Mouse (Mus musculus): ENCODE data around the gene Tada2b. TPM values are rescaled to one million over a fixed set of nuclear protein-coding genes. Genes with fewer than 3 reads are reported as not detected.

Gene Tada2b
- polyA plus RNA-seq (2014; fragmentation: Nextera tagmentation; extraction: Ambion mirVana) = 2.8 and 3.2 TPM in 2 replicates

- H3K4me2 ChIP-seq (ENCODE audit: low read depth, severe bottlenecking) = peak within 1 kb of the TSS; percentile 88
- H3K4me1 ChIP-seq (ENCODE audit: control insufficient read depth, insufficient read depth, low read length) = peaks cover 6% of the 10 kb centered on the region
- H3K9me3 ChIP-seq (ENCODE audit: control insufficient read depth, low read length) = no peaks in the 10 kb centered on the region
- H3K4me3 ChIP-seq (ENCODE audit: low read depth, low read length) = peak within 1 kb of the TSS; percentile 91
- peak; percentile 97 for ATAC-seq (ENCODE audit: insufficient number of reproducible peaks, low FRiP score, low TSS enrichment, low read depth)
- H3K36me3 ChIP-seq (ENCODE audit: control insufficient read depth, insufficient read depth, low read length) = no peaks in the 10 kb centered on the region
- no peak within 1 kb of the TSS for H3K27ac ChIP-seq (replicated peaks; ENCODE audit: low read depth, low read length)
- peak within 1 kb of the TSS; percentile 84 for H3K9ac ChIP-seq (ENCODE audit: low read length)
- under 1% methylated on average over 82 of the region's 97 CpGs for WGBS
- H3K27me3 ChIP-seq (ENCODE audit: control insufficient read depth, insufficient read depth, low read length) = peaks cover 8% of the 10 kb centered on the region; the same call in 1 of the 2 replicates
- peak; percentile 97 for DNase-seq (ENCODE audit: low spot score)
These were observed at the start of gene Tada2b, which contains the start of gene Ccdc96 for GRCm38 (mm10) chr5:36484171-36484990. TSS of gene Tada2b (minus strand) at chr5:36484285. TSS of gene Ccdc96 (plus strand) at chr5:36484588.

GRCm38 (mm10) chr5:36530129-36530751, 46.2 kb upstream of the Tada2b start:
- H3K9me3 ChIP-seq (ENCODE audit: control insufficient read depth, low read length) = no peaks in the 10 kb centered on the region
- 0 out of 2 replicates have a peak overlapping the region, but pooled peaks have one; percentile 6 for H3K27ac ChIP-seq (replicated peaks; ENCODE audit: low read depth, low read length)
- WGBS = 0% methylated on average over 28 of the region's 28 CpGs

GRCm38 (mm10) chr5:36529698-36530097, 45.6 kb upstream of the Tada2b start:
- no peak for DNase-seq (ENCODE audit: low spot score)
- peak overlapping the region; percentile 52 for H3K9ac ChIP-seq (ENCODE audit: low read length)
- 0 out of 2 replicates have a peak overlapping the region, but pooled peaks have one; percentile 6 for H3K27ac ChIP-seq (replicated peaks; ENCODE audit: low read depth, low read length)
- H3K4me1 ChIP-seq (ENCODE audit: control insufficient read depth, insufficient read depth, low read length) = peaks cover 8% of the 10 kb centered on the region
- no peaks in the 10 kb centered on the region for H3K9me3 ChIP-seq (ENCODE audit: control insufficient read depth, low read length)
- H3K36me3 ChIP-seq (ENCODE audit: control insufficient read depth, insufficient read depth, low read length) = no peaks in the 10 kb centered on the region
- no peak for ATAC-seq (ENCODE audit: insufficient number of reproducible peaks, low FRiP score, low TSS enrichment, low read depth)
- peak overlapping the region; percentile 69 for H3K4me2 ChIP-seq (ENCODE audit: low read depth, severe bottlenecking)
- H3K4me3 ChIP-seq (ENCODE audit: low read depth, low read length) = peak overlapping the region; percentile 54
- H3K27me3 ChIP-seq (ENCODE audit: control insufficient read depth, insufficient read depth, low read length) = no peaks in the 10 kb centered on the region
- WGBS = 7% methylated on average over 5 of the region's 5 CpGs

More at GRCm38 (mm10) chr5:36530129-36530751, 46.2 kb upstream of the Tada2b start:
- H3K36me3 ChIP-seq (ENCODE audit: control insufficient read depth, insufficient read depth, low read length) = no peaks in the 10 kb centered on the region
- peak overlapping the region; percentile 69 for H3K4me2 ChIP-seq (ENCODE audit: low read depth, severe bottlenecking)
- DNase-seq (ENCODE audit: low spot score) (peak; percentile 94), ATAC-seq (ENCODE audit: insufficient number of reproducible peaks, low FRiP score, low TSS enrichment, low read depth) (peak; percentile 91)
- peaks cover 8% of the 10 kb centered on the region for H3K4me1 ChIP-seq (ENCODE audit: control insufficient read depth, insufficient read depth, low read length)
- peak overlapping the region; percentile 54 for H3K4me3 ChIP-seq (ENCODE audit: low read depth, low read length)
- H3K9ac ChIP-seq (ENCODE audit: low read length) = peak overlapping the region; percentile 52
- H3K27me3 ChIP-seq (ENCODE audit: control insufficient read depth, insufficient read depth, low read length) = no peaks in the 10 kb centered on the region

- H3K4me3 ChIP-seq (ENCODE audit: low read depth, low read length) = no peak overlapping the region
- no peak for DNase-seq (ENCODE audit: low spot score)
- no peaks in the 10 kb centered on the region for H3K36me3 ChIP-seq (ENCODE audit: control insufficient read depth, insufficient read depth, low read length)
- H3K4me2 ChIP-seq (ENCODE audit: low read depth, severe bottlenecking) = no peak overlapping the region
- H3K4me1 ChIP-seq (ENCODE audit: control insufficient read depth, insufficient read depth, low read length) = peaks cover 8% of the 10 kb centered on the region
- no peaks in the 10 kb centered on the region for H3K9me3 ChIP-seq (ENCODE audit: control insufficient read depth, low read length)
- H3K27me3 ChIP-seq (ENCODE audit: control insufficient read depth, insufficient read depth, low read length) = no peaks in the 10 kb centered on the region
- no peak overlapping the region for H3K27ac ChIP-seq (replicated peaks; ENCODE audit: low read depth, low read length)
- no peak overlapping the region for H3K9ac ChIP-seq (ENCODE audit: low read length)
- 81% methylated on average over 2 of the region's 2 CpGs for WGBS
- no peak for ATAC-seq (ENCODE audit: insufficient number of reproducible peaks, low FRiP score, low TSS enrichment, low read depth)
These were observed 42.8 kb upstream of the Tada2b start for GRCm38 (mm10) chr5:36526921-36527320.

- Histone ChIP-seq H3K9ac (ENCODE audit: low read length) (no peak overlapping the region), H3K4me1 (ENCODE audit: control insufficient read depth, insufficient read depth, low read length) (peaks cover 8% of the 10 kb centered on the region), H3K4me2 (ENCODE audit: low read depth, severe bottlenecking) (no peak overlapping the region), H3K36me3 (ENCODE audit: control insufficient read depth, insufficient read depth, low read length) (no peaks in the 10 kb centered on the region), H3K4me3 (ENCODE audit: low read depth, low read length) (no peak overlapping the region), H3K9me3 (ENCODE audit: control insufficient read depth, low read length) (no peaks in the 10 kb centered on the region), H3K27me3 (ENCODE audit: control insufficient read depth, insufficient read depth, low read length) (no peaks in the 10 kb centered on the region), H3K27ac (replicated peaks; ENCODE audit: low read depth, low read length) (no peak overlapping the region)
- DNase-seq (ENCODE audit: low spot score) (no peak), ATAC-seq (ENCODE audit: insufficient number of reproducible peaks, low FRiP score, low TSS enrichment, low read depth) (no peak)
- 81% methylated on average over 5 of the region's 5 CpGs for WGBS
These were observed 42.2 kb upstream of the Tada2b start for GRCm38 (mm10) chr5:36526274-36526673.

- no peak overlapping the region for H3K9ac ChIP-seq (ENCODE audit: low read length)
- DNase-seq (ENCODE audit: low spot score) (no peak), ATAC-seq (ENCODE audit: insufficient number of reproducible peaks, low FRiP score, low TSS enrichment, low read depth) (no peak)
- peaks cover 8% of the 10 kb centered on the region for H3K4me1 ChIP-seq (ENCODE audit: control insufficient read depth, insufficient read depth, low read length)
- no peaks in the 10 kb centered on the region; the same call in 1 of the 2 replicates for H3K36me3 ChIP-seq (ENCODE audit: control insufficient read depth, insufficient read depth, low read length)
- no peaks in the 10 kb centered on the region for H3K9me3 ChIP-seq (ENCODE audit: control insufficient read depth, low read length)
- no peak overlapping the region for H3K4me2 ChIP-seq (ENCODE audit: low read depth, severe bottlenecking)
- H3K27ac ChIP-seq (replicated peaks; ENCODE audit: low read depth, low read length) = no peak overlapping the region
- no peaks in the 10 kb centered on the region for H3K27me3 ChIP-seq (ENCODE audit: control insufficient read depth, insufficient read depth, low read length)
- WGBS = 82% methylated on average over 2 of the region's 2 CpGs
- H3K4me3 ChIP-seq (ENCODE audit: low read depth, low read length) = no peak overlapping the region
These were observed 41.1 kb upstream of the Tada2b start for GRCm38 (mm10) chr5:36525216-36525615.

- DNase-seq (ENCODE audit: low spot score) = no peak
- H3K9me3 ChIP-seq (ENCODE audit: control insufficient read depth, low read length) = no peaks in the 10 kb centered on the region
- H3K9ac ChIP-seq (ENCODE audit: low read length) = no peak overlapping the region
- no peaks in the 10 kb centered on the region for H3K4me1 ChIP-seq (ENCODE audit: control insufficient read depth, insufficient read depth, low read length)
- no peak for ATAC-seq (ENCODE audit: insufficient number of reproducible peaks, low FRiP score, low TSS enrichment, low read depth)
- no peaks in the 10 kb centered on the region for H3K27me3 ChIP-seq (ENCODE audit: control insufficient read depth, insufficient read depth, low read length)
- WGBS = 95% methylated on average over 5 of the region's 5 CpGs
- H3K27ac ChIP-seq (replicated peaks; ENCODE audit: low read depth, low read length) = no peak overlapping the region
- H3K4me3 ChIP-seq (ENCODE audit: low read depth, low read length) = no peak overlapping the region
- no peaks in the 10 kb centered on the region; the same call in 1 of the 2 replicates for H3K36me3 ChIP-seq (ENCODE audit: control insufficient read depth, insufficient read depth, low read length)
- H3K4me2 ChIP-seq (ENCODE audit: low read depth, severe bottlenecking) = no peak overlapping the region
These were observed 39.2 kb upstream of the Tada2b start for GRCm38 (mm10) chr5:36523219-36523703.

GRCm38 (mm10) chr5:36522782-36523181, 38.7 kb upstream of the Tada2b start:
- DNase-seq (ENCODE audit: low spot score) (no peak), ATAC-seq (ENCODE audit: insufficient number of reproducible peaks, low FRiP score, low TSS enrichment, low read depth) (no peak)
- Histone ChIP-seq H3K4me3 (ENCODE audit: low read depth, low read length) (no peak overlapping the region), H3K9me3 (ENCODE audit: control insufficient read depth, low read length) (no peaks in the 10 kb centered on the region), H3K27ac (replicated peaks; ENCODE audit: low read depth, low read length) (no peak overlapping the region), H3K36me3 (ENCODE audit: control insufficient read depth, insufficient read depth, low read length) (no peaks in the 10 kb centered on the region; the same call in 1 of the 2 replicates), H3K27me3 (ENCODE audit: control insufficient read depth, insufficient read depth, low read length) (no peaks in the 10 kb centered on the region), H3K4me2 (ENCODE audit: low read depth, severe bottlenecking) (no peak overlapping the region), H3K4me1 (ENCODE audit: control insufficient read depth, insufficient read depth, low read length) (no peaks in the 10 kb centered on the region), H3K9ac (ENCODE audit: low read length) (no peak overlapping the region)
- 79% methylated on average over 2 of the region's 2 CpGs for WGBS

All from limb, embryonic 11.5 days (tissue).